Mouse (Mus musculus): Measurements from ENCODE around the gene Phb2.

DNA sequence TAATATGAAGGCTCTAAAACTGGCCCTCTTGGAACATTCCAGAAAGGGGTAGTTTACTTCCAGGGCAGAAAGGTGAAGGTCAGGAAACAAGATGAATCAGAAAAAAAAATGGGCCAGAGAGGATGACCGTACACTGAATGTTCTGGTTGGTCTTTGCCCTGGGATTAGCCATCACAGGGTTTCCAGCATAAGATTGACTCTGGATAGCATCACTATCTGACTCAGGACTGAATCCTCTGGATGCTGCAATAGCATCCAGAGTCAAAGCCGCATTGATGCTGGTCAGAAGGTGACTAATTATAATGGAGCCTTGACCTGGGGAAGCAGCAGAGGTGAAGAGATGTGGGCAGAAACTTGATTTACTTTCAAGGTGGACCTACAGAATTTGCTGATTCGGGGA is 23.1 kb upstream of the Phb2 start:
- no peak for TF ChIP-seq CTCF (IDR thresholded peaks at IDR 0.05; ENCODE audit: low read depth)
- TF ChIP-seq EP300 (IDR thresholded peaks at IDR 0.05; ENCODE audit: low read depth), result no peak

Measured in liver, postnatal 0 days (tissue).